Mouse (Mus musculus): ENCODE results near the gene Soga1.

DNA sequence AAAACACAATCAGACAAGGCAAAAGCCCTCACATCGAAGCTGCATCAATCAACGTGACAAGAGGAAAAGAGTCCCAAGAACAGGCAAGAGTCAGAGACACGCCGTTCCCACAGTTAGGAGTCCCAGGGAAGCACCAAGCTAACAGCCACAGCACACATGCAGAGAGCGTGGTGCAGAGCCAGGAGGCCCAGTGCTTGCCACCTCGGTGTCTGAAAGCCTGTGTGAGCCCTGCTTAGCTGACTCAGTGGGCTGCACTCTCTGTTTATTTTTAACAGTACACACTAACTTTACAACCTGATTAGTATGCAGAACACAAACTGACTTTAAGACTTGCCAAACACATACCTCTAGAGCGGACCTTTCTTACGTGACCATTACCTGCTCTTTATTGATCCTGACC is 25.4 kb upstream of the Soga1 start:
- TF ChIP-seq ZNF384 (IDR thresholded peaks at IDR 0.05; ENCODE audit: low read depth, low read length) (no peak), HCFC1 (IDR thresholded peaks at IDR 0.05; ENCODE audit: borderline replicate concordance, insufficient read depth, low read length) (no peak)

Data from ES-E14 (cell line).